Mouse (Mus musculus) C2C12 (cell line): ENCODE results near the gene Smc4. TPM values are rescaled to one million over a fixed set of nuclear protein-coding genes. Genes with fewer than 3 reads are reported as not detected.

Source experiments
- H3K27me3 ChIP-seq: one replicate; pipeline ENCODE4 v1.6.1; 2011; ENCODE audit not compliant: control insufficient read depth, insufficient read depth, insufficient read length
- H3K36me3 ChIP-seq: one replicate; pipeline ENCODE4 v1.6.1; 2011; ENCODE audit not compliant: control insufficient read depth, insufficient read depth
- H3K4me3 ChIP-seq: one replicate; pipeline ENCODE4 v1.5.1; 2011; ENCODE audit warnings: mild to moderate bottlenecking, control low read depth; ENCODE audit not compliant: poor library complexity, insufficient read depth, severe bottlenecking
- H3K79me2 ChIP-seq: one replicate; pipeline ENCODE4 v1.6.1; 2011; ENCODE audit not compliant: control insufficient read depth, insufficient read depth
- H3K79me3 ChIP-seq: one replicate; pipeline ENCODE4 v1.6.1; 2011; ENCODE audit warnings: low read depth, control low read depth
- H3ac ChIP-seq: one replicate; pipeline ENCODE3; 2011; ENCODE audit warnings: low read depth; ENCODE audit not compliant: control insufficient read depth, insufficient read length
- CEBPB ChIP-seq: IDR thresholded peaks from one replicate; pipeline ENCODE4 v1.6.1; 2011; ENCODE audit warnings: low read depth, mild to moderate bottlenecking, control low read depth, moderate library complexity
- CTCF ChIP-seq: IDR thresholded peaks from one replicate; pipeline ENCODE4 v1.5.1; 2011; ENCODE audit not compliant: control insufficient read depth, insufficient read depth, insufficient read length
- FOSL1 ChIP-seq: IDR thresholded peaks from one replicate; pipeline ENCODE4 v1.8.0; 2011; ENCODE audit warnings: mild to moderate bottlenecking, low read length; ENCODE audit not compliant: poor library complexity, insufficient read depth, severe bottlenecking
- MAX ChIP-seq: IDR thresholded peaks from one replicate; pipeline ENCODE4 v1.6.1; 2011; ENCODE audit warnings: mild to moderate bottlenecking, control low read depth
- MYOD1 ChIP-seq: IDR thresholded peaks from one replicate; pipeline ENCODE4 v1.6.1; 2011; ENCODE audit warnings: low read depth; ENCODE audit not compliant: control insufficient read depth, insufficient read length
- MYOG ChIP-seq: IDR thresholded peaks from one replicate; pipeline ENCODE4 v1.6.1; 2011; ENCODE audit not compliant: control insufficient read depth, insufficient read length; ENCODE audit errors: extremely low read depth
- USF1 ChIP-seq: IDR thresholded peaks from one replicate; pipeline ENCODE4 v1.6.1; 2011; ENCODE audit warnings: low read depth, mild to moderate bottlenecking, control low read depth, moderate library complexity
- polyA plus RNA-seq: library from polyadenylated mRNA; unstranded; fragments of >200 nt; fragmentation: generic; extraction: Trizol; gene quantifications from one replicate; pipeline ENCODE4 v1.2.1, GENCODE M21; 2012; ENCODE audit warnings: missing spikeins

Gene Smc4
- polyA plus RNA-seq, 1 experiment: 26.4 TPM

- Histone ChIP-seq H3K4me3 (peak overlapping the region; percentile 61), H3ac (peak overlapping the region; percentile 57), H3K36me3 (peaks cover 27% of the 10 kb centered on the region), H3K79me2 (peaks cover 37% of the 10 kb centered on the region), H3K27me3 (no peaks in the 10 kb centered on the region), H3K79me3 (peaks cover 35% of the 10 kb centered on the region)
- no peak for TF ChIP-seq MAX
These were observed 41.2 kb downstream of the Smc4 start for GRCm38 (mm10) chr3:69045750-69046149.

GRCm38 (mm10) chr3:69046509-69046908 is 42.0 kb downstream of the Smc4 start:
- TF ChIP-seq USF1 (no peak), MAX (no peak), MYOD1 (no peak), CTCF (no peak), CEBPB (no peak), FOSL1 (no peak), MYOG (no peak)
- Histone ChIP-seq H3K79me3 (peaks cover 28% of the 10 kb centered on the region), H3K4me3 (no peak overlapping the region), H3K36me3 (peaks cover 19% of the 10 kb centered on the region), H3ac (no peak overlapping the region), H3K27me3 (no peaks in the 10 kb centered on the region), H3K79me2 (peaks cover 30% of the 10 kb centered on the region)

- no peak overlapping the region for H3K4me3 ChIP-seq
- H3K79me2 ChIP-seq: peaks cover 18% of the 10 kb centered on the region
- TF ChIP-seq MYOG (no peak), MAX (no peak), USF1 (no peak), MYOD1 (no peak), CEBPB (no peak), CTCF (no peak), FOSL1 (no peak)
- H3ac ChIP-seq: no peak overlapping the region
- H3K36me3 ChIP-seq: peaks cover 8% of the 10 kb centered on the region
- H3K79me3 ChIP-seq: peaks cover 17% of the 10 kb centered on the region
- no peaks in the 10 kb centered on the region for H3K27me3 ChIP-seq
These were observed 43.1 kb downstream of the Smc4 start for GRCm38 (mm10) chr3:69047684-69048083.

- H3ac ChIP-seq: no peak overlapping the region
These were observed 44.5 kb downstream of the Smc4 start for GRCm38 (mm10) chr3:69049011-69049410.

GRCm38 (mm10) chr3:69051894-69052293 is 47.4 kb downstream of the Smc4 start:
- H3K27me3 ChIP-seq: no peaks in the 10 kb centered on the region
- TF ChIP-seq MYOD1: no peak
- TF ChIP-seq CEBPB: no peak
- no peak for TF ChIP-seq MAX
- TF ChIP-seq FOSL1: no peak
- TF ChIP-seq CTCF: no peak
- TF ChIP-seq USF1: no peak
- no peak for TF ChIP-seq MYOG
- H3K4me3 ChIP-seq: no peak overlapping the region
- H3ac ChIP-seq: no peak overlapping the region
- H3K36me3 ChIP-seq: no peaks in the 10 kb centered on the region
- no peaks in the 10 kb centered on the region for H3K79me2 ChIP-seq
- no peaks in the 10 kb centered on the region for H3K79me3 ChIP-seq

More at GRCm38 (mm10) chr3:69049011-69049410, 44.5 kb downstream of the Smc4 start:
- H3K4me3 ChIP-seq: no peak overlapping the region
- no peaks in the 10 kb centered on the region for H3K27me3 ChIP-seq
- no peaks in the 10 kb centered on the region for H3K36me3 ChIP-seq
- TF ChIP-seq MYOD1: no peak
- no peak for TF ChIP-seq FOSL1
- TF ChIP-seq MAX: no peak
- no peak for TF ChIP-seq CEBPB
- TF ChIP-seq MYOG: no peak
- TF ChIP-seq USF1: no peak
- H3K79me2 ChIP-seq: peaks cover 5% of the 10 kb centered on the region
- peaks cover 3% of the 10 kb centered on the region for H3K79me3 ChIP-seq

- H3K4me3 ChIP-seq: no peak overlapping the region
- no peaks in the 10 kb centered on the region for H3K36me3 ChIP-seq
- no peaks in the 10 kb centered on the region for H3K79me2 ChIP-seq
- H3ac ChIP-seq: no peak overlapping the region
- H3K27me3 ChIP-seq: no peaks in the 10 kb centered on the region
- no peaks in the 10 kb centered on the region for H3K79me3 ChIP-seq
- TF ChIP-seq MYOG: no peak
- no peak for TF ChIP-seq MYOD1
- no peak for TF ChIP-seq CEBPB
- TF ChIP-seq USF1: no peak
- no peak for TF ChIP-seq CTCF
- no peak for TF ChIP-seq MAX
- no peak for TF ChIP-seq FOSL1
These were observed 50.4 kb downstream of the Smc4 start for GRCm38 (mm10) chr3:69054760-69055432.
